Mouse (Mus musculus): ENCODE data around the gene Nsf. TPM values are rescaled to one million over a fixed set of nuclear protein-coding genes. Genes with fewer than 3 reads are reported as not detected.

Gene Nsf
- polyA plus RNA-seq, 1 experiment, result 297 TPM

- Histone ChIP-seq H3K27ac (ENCODE audit: insufficient read depth, low read depth, low read length) (no peak overlapping the region), H3K4me1 (ENCODE audit: control insufficient read depth, insufficient read depth, low read length) (0 out of 2 replicates have a peak, but pooled peaks cover 5% of the 10 kb centered on the region), H3K4me3 (ENCODE audit: insufficient read depth, low read depth, low read length) (no peak overlapping the region)
- WGBS, result 29% methylated on average over 8 of the region's 8 CpGs
- no peak for TF ChIP-seq CTCF (IDR thresholded peaks at IDR 0.05; ENCODE audit: insufficient read depth, low read depth, low read length)
- no peak for TF ChIP-seq POLR2A (IDR thresholded peaks at IDR 0.05; ENCODE audit: insufficient read depth, low read depth, low read length)
Observed at GRCm38 (mm10) chr11:103987423-103987822, 33.6 kb upstream of the Nsf start.

- H3K4me1 ChIP-seq (ENCODE audit: control insufficient read depth, insufficient read depth, low read length), result peaks cover 5% of the 10 kb centered on the region; the same call in 1 of the 2 replicates
- H3K27ac ChIP-seq (ENCODE audit: insufficient read depth, low read depth, low read length), result no peak overlapping the region
- no peak for TF ChIP-seq POLR2A (IDR thresholded peaks at IDR 0.05; ENCODE audit: insufficient read depth, low read depth, low read length)
- TF ChIP-seq CTCF (IDR thresholded peaks at IDR 0.05; ENCODE audit: insufficient read depth, low read depth, low read length), result no peak
- 40% methylated on average over 5 of the region's 5 CpGs for WGBS
- no peak overlapping the region for H3K4me3 ChIP-seq (ENCODE audit: insufficient read depth, low read depth, low read length)
Observed at GRCm38 (mm10) chr11:103984067-103984466, 30.2 kb upstream of the Nsf start.

- H3K27ac ChIP-seq (ENCODE audit: insufficient read depth, low read depth, low read length), result no peak overlapping the region
- peaks cover 4% of the 10 kb centered on the region; the same call in 1 of the 2 replicates for H3K4me1 ChIP-seq (ENCODE audit: control insufficient read depth, insufficient read depth, low read length)
- 48% methylated on average over 5 of the region's 5 CpGs for WGBS
- no peak overlapping the region for H3K4me3 ChIP-seq (ENCODE audit: insufficient read depth, low read depth, low read length)
- TF ChIP-seq POLR2A (IDR thresholded peaks at IDR 0.05; ENCODE audit: insufficient read depth, low read depth, low read length) (no peak), CTCF (IDR thresholded peaks at IDR 0.05; ENCODE audit: insufficient read depth, low read depth, low read length) (no peak)
Observed at GRCm38 (mm10) chr11:103981826-103982225, 28.0 kb upstream of the Nsf start.

- Histone ChIP-seq H3K4me3 (ENCODE audit: insufficient read depth, low read depth, low read length) (no peak overlapping the region), H3K4me1 (ENCODE audit: control insufficient read depth, insufficient read depth, low read length) (peaks cover 4% of the 10 kb centered on the region; the same call in 1 of the 2 replicates), H3K27ac (ENCODE audit: insufficient read depth, low read depth, low read length) (no peak overlapping the region)
- WGBS, result 91% methylated on average over 4 of the region's 4 CpGs
- TF ChIP-seq CTCF (IDR thresholded peaks at IDR 0.05; ENCODE audit: insufficient read depth, low read depth, low read length), result no peak
- TF ChIP-seq POLR2A (IDR thresholded peaks at IDR 0.05; ENCODE audit: insufficient read depth, low read depth, low read length), result no peak
Observed at GRCm38 (mm10) chr11:103979381-103979780, 25.5 kb upstream of the Nsf start.

- WGBS, result 72% methylated on average over 3 of the region's 3 CpGs
Observed at GRCm38 (mm10) chr11:103970876-103971275, 17.0 kb upstream of the Nsf start.

GRCm38 (mm10) chr11:103969278-103969677, 15.4 kb upstream of the Nsf start:
- 90% methylated on average over 5 of the region's 5 CpGs for WGBS
- Histone ChIP-seq H3K27ac (ENCODE audit: insufficient read depth, low read depth, low read length) (no peak overlapping the region), H3K4me1 (ENCODE audit: control insufficient read depth, insufficient read depth, low read length) (peaks cover 3% of the 10 kb centered on the region), H3K4me3 (ENCODE audit: insufficient read depth, low read depth, low read length) (no peak overlapping the region)
- no peak for TF ChIP-seq POLR2A (IDR thresholded peaks at IDR 0.05; ENCODE audit: insufficient read depth, low read depth, low read length)
- no peak for TF ChIP-seq CTCF (IDR thresholded peaks at IDR 0.05; ENCODE audit: insufficient read depth, low read depth, low read length)

More at GRCm38 (mm10) chr11:103970876-103971275, 17.0 kb upstream of the Nsf start:
- Histone ChIP-seq H3K4me1 (ENCODE audit: control insufficient read depth, insufficient read depth, low read length) (peaks cover 3% of the 10 kb centered on the region), H3K27ac (ENCODE audit: insufficient read depth, low read depth, low read length) (no peak overlapping the region), H3K4me3 (ENCODE audit: insufficient read depth, low read depth, low read length) (no peak overlapping the region)
- TF ChIP-seq POLR2A (IDR thresholded peaks at IDR 0.05; ENCODE audit: insufficient read depth, low read depth, low read length), result no peak
- TF ChIP-seq CTCF (IDR thresholded peaks at IDR 0.05; ENCODE audit: insufficient read depth, low read depth, low read length), result no peak

GRCm38 (mm10) chr11:103967106-103967735, 13.4 kb upstream of the Nsf start:
- H3K4me3 ChIP-seq (ENCODE audit: insufficient read depth, low read depth, low read length), result peak overlapping the region; percentile 99
- H3K4me1 ChIP-seq (ENCODE audit: control insufficient read depth, insufficient read depth, low read length), result no peaks in the 10 kb centered on the region; the same call in 1 of the 2 replicates
- WGBS, result 1% methylated on average over 20 of the region's 20 CpGs
- H3K27ac ChIP-seq (ENCODE audit: insufficient read depth, low read depth, low read length), result peak overlapping the region; percentile 83
- no peak for TF ChIP-seq CTCF (IDR thresholded peaks at IDR 0.05; ENCODE audit: insufficient read depth, low read depth, low read length)
- no peak for TF ChIP-seq POLR2A (IDR thresholded peaks at IDR 0.05; ENCODE audit: insufficient read depth, low read depth, low read length)

GRCm38 (mm10) chr11:103956866-103957265, 3.0 kb upstream of the Nsf start:
- no peak overlapping the region for H3K4me3 ChIP-seq (ENCODE audit: insufficient read depth, low read depth, low read length)
- no peak for TF ChIP-seq CTCF (IDR thresholded peaks at IDR 0.05; ENCODE audit: insufficient read depth, low read depth, low read length)
- TF ChIP-seq POLR2A (IDR thresholded peaks at IDR 0.05; ENCODE audit: insufficient read depth, low read depth, low read length), result no peak
- WGBS, result 89% methylated on average over 4 of the region's 4 CpGs
- no peak overlapping the region for H3K27ac ChIP-seq (ENCODE audit: insufficient read depth, low read depth, low read length)
- peaks cover 6% of the 10 kb centered on the region for H3K4me1 ChIP-seq (ENCODE audit: control insufficient read depth, insufficient read depth, low read length)

GRCm38 (mm10) chr11:103953032-103953895, 592 bp downstream of the Nsf start:
- Histone ChIP-seq H3K4me1 (ENCODE audit: control insufficient read depth, insufficient read depth, low read length) (peaks cover 3% of the 10 kb centered on the region), H3K4me3 (ENCODE audit: insufficient read depth, low read depth, low read length) (peak overlapping the region; percentile 82), H3K27ac (ENCODE audit: insufficient read depth, low read depth, low read length) (peak overlapping the region; percentile 54; the same call in 1 of the 2 replicates)
- no peak for TF ChIP-seq CTCF (IDR thresholded peaks at IDR 0.05; ENCODE audit: insufficient read depth, low read depth, low read length)
- no peak for TF ChIP-seq POLR2A (IDR thresholded peaks at IDR 0.05; ENCODE audit: insufficient read depth, low read depth, low read length)
- under 1% methylated on average over 31 of the region's 32 CpGs for WGBS

Data from olfactory bulb, adult 2 months (tissue).